8 mouse cellular contexts compared by ENCODE assay signal in genomic region chr5:147227354-147228112, GRCm38 (mm10). TPM values are rescaled to one million over a fixed set of nuclear protein-coding genes. Genes with fewer than 3 reads are reported as not detected.
DNase-seq lines count a peak whose midpoint lies in the region; ATAC-seq lines count a peak whose summit lies in the region.

No protein-coding gene starts in this region.

- H3K9me3 ChIP-seq in midbrain, embryonic 13.5 days = no peaks in the 10 kb centered on the region

- peaks cover 23% of the 10 kb centered on the region for H3K4me1 ChIP-seq in midbrain, embryonic 13.5 days (replicated peaks)

- ATAC-seq in midbrain, embryonic 13.5 days = peak; percentile 78

- 0 out of 2 replicates have a peak overlapping the region, but pooled peaks have one; percentile 46 for H3K9ac ChIP-seq in midbrain, embryonic 13.5 days (replicated peaks)

- H3K27me3 ChIP-seq in midbrain, embryonic 13.5 days = peaks cover 60% of the 10 kb centered on the region

- intact Hi-C loops in gastrocnemius, postnatal 14 days (cut with DNase I; ENCODE audit: low total_unique reads) = loop anchor here (2.0 to 5.0 kb wide), 2 partner anchors 243 to 315 kb away; no protein-coding TSS in a partner anchor
- intact Hi-C loops in left cerebral cortex, postnatal 36 days (cut with DNase I) = loop anchor here (1.0 to 5.0 kb wide), 3 partner anchors 245 to 315 kb away; no protein-coding TSS in a partner anchor

- DNase-seq in adrenal gland, adult 18-20 months (ENCODE audit: low spot score in 2 of 2) = peak; percentile 86 to 90
- peak; percentile 88 for DNase-seq in embryo, embryonic 10.5 days (ENCODE audit: low spot score)
- peak; percentile 83 for DNase-seq in gastrocnemius, postnatal 14 days
- peak; percentile 59 for DNase-seq in kidney, adult 11 months
- peak; percentile 76 to 82 for DNase-seq in left cerebral cortex, postnatal 36 days (ENCODE audit: low spot score in 2 of 2)
- peak; percentile 52 for DNase-seq in skeletal muscle tissue, adult 2 months (ENCODE audit: low read depth, low spot score)
- peak; percentile 64 for DNase-seq in yolk sac, embryonic 10.5 days (ENCODE audit: low spot score)

- 19% methylated on average over 25 of the region's 25 CpGs for WGBS in midbrain, embryonic 13.5 days

- H3K36me3 ChIP-seq in midbrain, embryonic 13.5 days = no peaks in the 10 kb centered on the region

- H3K27ac ChIP-seq in midbrain, embryonic 13.5 days = no peak overlapping the region

- H3K4me3 ChIP-seq in midbrain, embryonic 13.5 days (replicated peaks) = no peak overlapping the region

- no peak overlapping the region; the same call in 1 of the 2 replicates for H3K4me2 ChIP-seq in midbrain, embryonic 13.5 days (replicated peaks)

RNA-seq across cellular contexts. Expression of gene Gsx1, which starts 39.0 kb away (rescaled TPM):
- total RNA-seq in adrenal gland, adult 18-20 months (2021) = not detected
- not detected for total RNA-seq in gastrocnemius, postnatal 14 days (2021)
- total RNA-seq in left cerebral cortex, postnatal 36 days (2021) = under 1 TPM; 0.17 to 0.52 TPM
- 10.7 and 16.2 TPM in 2 replicates for polyA plus RNA-seq in midbrain, embryonic 13.5 days (2015; fragmentation: Nextera tagmentation; extraction: Ambion mirVana)

RNA-seq across cellular contexts. Expression of gene Pdx1, which starts 42.2 kb away (rescaled TPM):
- total RNA-seq in adrenal gland, adult 18-20 months (2021) = not detected
- not detected for total RNA-seq in gastrocnemius, postnatal 14 days (2021)
- not detected for total RNA-seq in left cerebral cortex, postnatal 36 days (2021)
- not detected in 2 replicates for polyA plus RNA-seq in midbrain, embryonic 13.5 days (2015; fragmentation: Nextera tagmentation; extraction: Ambion mirVana)
